Mouse (Mus musculus) intestine, embryonic 15.5 days (tissue): ENCODE measurements at regions not wholly inside any gene's neighbourhood (a gene's known extent, or its start where the extent isn't known, plus 50 kb on each side); places are given as distances from the start of the nearest gene placed in this dataset.

ENCODE experiments used
- ATAC-seq: fragments of 200-750 bp; cut with Nextera tagmentation; 2 replicates; pipeline ENCODE4 v1.8.0; 2017; ENCODE audit warnings: moderate TSS enrichment, moderate library complexity
- H3K27ac ChIP-seq: fragments of 300-500 bp; sonication (generic); 2 replicates; pipeline ENCODE4 v1.5.1; 2015; ENCODE audit warnings: mild to moderate bottlenecking, inconsistent platforms
- H3K27me3 ChIP-seq: fragments of 300-500 bp; sonication (generic); replicated peaks from 2 replicates; pipeline ENCODE4 v1.6.1; 2015; ENCODE audit warnings: inconsistent platforms
- H3K36me3 ChIP-seq: fragments of 300-500 bp; sonication (generic); 2 replicates; pipeline ENCODE4 v1.6.1; 2015; ENCODE audit warnings: inconsistent platforms
- H3K4me1 ChIP-seq: fragments of 300-500 bp; sonication (generic); replicated peaks from 2 replicates; pipeline ENCODE4 v1.6.1; 2015; ENCODE audit warnings: inconsistent platforms
- H3K4me2 ChIP-seq: fragments of 300-500 bp; sonication (generic); replicated peaks from 2 replicates; pipeline ENCODE4 v1.6.1; 2015; ENCODE audit warnings: mild to moderate bottlenecking, inconsistent platforms
- H3K4me3 ChIP-seq: fragments of 300-500 bp; sonication (generic); replicated peaks from 2 replicates; pipeline ENCODE4 v1.5.1; 2015; ENCODE audit warnings: inconsistent platforms
- H3K9ac ChIP-seq: fragments of 300-500 bp; sonication (generic); 2 replicates; pipeline ENCODE4 v1.6.1; 2015; ENCODE audit warnings: inconsistent platforms
- H3K9me3 ChIP-seq: fragments of 300-500 bp; sonication (generic); 2 replicates; pipeline ENCODE4 v1.6.1; 2016; ENCODE audit warnings: inconsistent platforms
- WGBS: fragments of 180-500 bp; shearing (Covaris S2); methylation state at CpG from one replicate; pipeline ENCODE4 v1.1.7; 2015; 5-methylcytosine and 5-hydroxymethylcytosine counted together

DNA sequence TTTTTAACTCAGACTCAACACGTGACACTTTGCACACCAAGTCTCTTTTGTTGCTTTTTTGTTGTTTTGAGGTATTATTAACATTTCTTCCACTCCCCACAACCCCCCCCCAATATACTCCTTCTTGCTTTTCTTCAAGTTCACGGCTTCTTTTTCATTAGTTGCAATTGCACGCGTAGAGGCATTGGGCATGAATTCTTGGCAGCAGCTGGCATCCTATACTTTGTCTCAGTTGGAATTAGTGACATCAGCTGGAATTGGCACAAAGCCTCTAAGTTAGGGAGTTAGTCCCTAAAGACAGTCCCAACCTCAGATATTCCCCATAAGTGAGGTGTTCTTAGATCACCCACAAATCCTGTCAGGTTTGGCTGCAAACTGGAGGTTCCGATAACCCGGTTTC is 183.4 kb upstream of the Pgrmc2 start:
- WGBS, result 92% methylated on average over 6 of the region's 6 CpGs
- Histone ChIP-seq H3K27ac (no peak overlapping the region), H3K4me3 (no peak overlapping the region), H3K27me3 (no peaks in the 10 kb centered on the region), H3K9ac (no peak overlapping the region), H3K9me3 (no peaks in the 10 kb centered on the region), H3K4me1 (no peaks in the 10 kb centered on the region), H3K36me3 (no peaks in the 10 kb centered on the region), H3K4me2 (no peak overlapping the region)
- no peak for ATAC-seq

DNA sequence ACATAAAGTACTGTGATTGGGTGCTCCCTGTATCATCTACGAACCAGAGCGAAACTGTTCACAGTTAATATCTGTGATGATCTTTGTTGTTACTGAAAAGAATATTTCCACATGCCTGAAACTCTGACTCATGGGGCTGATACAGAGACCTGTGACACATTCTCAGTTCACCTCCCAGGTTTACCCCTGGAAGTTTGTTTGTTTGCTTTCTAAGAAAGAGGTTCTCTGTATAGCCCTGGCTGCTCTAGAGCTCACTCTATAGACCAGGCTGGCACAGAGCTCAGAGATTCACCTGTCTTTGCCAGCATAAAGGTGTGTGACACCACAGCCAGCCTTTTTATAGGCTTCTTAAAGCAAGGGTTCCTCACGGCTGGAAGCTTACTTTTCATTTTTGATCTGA is 182.6 kb upstream of the Pgrmc2 start:
- Histone ChIP-seq H3K36me3 (no peaks in the 10 kb centered on the region), H3K27ac (no peak overlapping the region), H3K9ac (no peak overlapping the region), H3K4me3 (no peak overlapping the region), H3K9me3 (no peaks in the 10 kb centered on the region), H3K27me3 (no peaks in the 10 kb centered on the region), H3K4me2 (no peak overlapping the region), H3K4me1 (no peaks in the 10 kb centered on the region)
- 93% methylated on average over 3 of the region's 3 CpGs for WGBS
- no peak for ATAC-seq

DNA sequence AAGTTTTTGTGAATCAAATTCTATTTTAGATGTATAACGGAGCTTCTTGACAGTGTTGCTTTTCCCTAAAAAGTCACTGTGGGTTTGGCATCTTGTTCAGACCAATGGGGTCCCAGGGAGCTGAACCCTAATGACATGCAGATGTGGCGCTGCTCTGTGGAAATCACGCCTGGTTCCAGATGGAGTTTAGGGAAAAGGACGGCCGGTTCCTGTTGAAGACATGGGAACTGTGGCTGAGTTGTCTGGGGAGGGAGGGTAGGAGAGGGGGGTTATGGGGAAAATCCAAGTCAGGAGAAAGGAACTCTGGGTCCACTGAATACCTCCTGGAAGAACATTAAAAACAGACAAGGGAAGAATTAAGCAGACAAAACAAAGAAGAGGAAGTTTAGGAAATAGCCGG is 175.4 kb upstream of the Pgrmc2 start:
- no peaks in the 10 kb centered on the region for H3K27me3 ChIP-seq
- no peaks in the 10 kb centered on the region for H3K4me1 ChIP-seq
- ATAC-seq, result no peak
- H3K4me2 ChIP-seq, result no peak overlapping the region
- H3K36me3 ChIP-seq, result no peaks in the 10 kb centered on the region
- no peak overlapping the region for H3K9ac ChIP-seq
- 62% methylated on average over 6 of the region's 6 CpGs for WGBS
- H3K9me3 ChIP-seq, result no peaks in the 10 kb centered on the region
- no peak overlapping the region for H3K27ac ChIP-seq
- no peak overlapping the region for H3K4me3 ChIP-seq

DNA sequence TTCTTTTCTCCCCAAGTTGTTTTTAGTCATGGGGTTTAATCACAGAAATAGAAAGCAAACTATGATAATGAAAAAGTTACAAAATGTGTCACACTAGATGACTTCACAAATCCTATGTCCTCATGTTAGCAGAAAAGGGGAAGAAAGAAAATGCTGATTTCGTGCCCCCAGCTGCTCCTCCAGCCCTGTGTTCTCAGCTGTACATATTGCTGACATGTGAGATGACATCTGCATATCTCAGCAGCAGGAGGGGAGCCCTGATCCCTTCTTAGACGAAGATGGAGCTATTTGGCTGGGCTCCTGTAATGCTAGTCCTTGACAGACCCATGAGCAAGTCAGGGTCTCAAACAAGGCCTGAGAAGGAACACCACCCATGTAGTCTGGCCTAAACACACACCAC is 162.1 kb upstream of the Pgrmc2 start:
- Histone ChIP-seq H3K9me3 (no peaks in the 10 kb centered on the region), H3K9ac (no peak overlapping the region), H3K4me1 (no peaks in the 10 kb centered on the region), H3K36me3 (no peaks in the 10 kb centered on the region), H3K4me2 (no peak overlapping the region), H3K27ac (no peak overlapping the region), H3K27me3 (no peaks in the 10 kb centered on the region), H3K4me3 (no peak overlapping the region)
- WGBS, result 61% methylated on average over 2 of the region's 2 CpGs
- no peak for ATAC-seq

DNA sequence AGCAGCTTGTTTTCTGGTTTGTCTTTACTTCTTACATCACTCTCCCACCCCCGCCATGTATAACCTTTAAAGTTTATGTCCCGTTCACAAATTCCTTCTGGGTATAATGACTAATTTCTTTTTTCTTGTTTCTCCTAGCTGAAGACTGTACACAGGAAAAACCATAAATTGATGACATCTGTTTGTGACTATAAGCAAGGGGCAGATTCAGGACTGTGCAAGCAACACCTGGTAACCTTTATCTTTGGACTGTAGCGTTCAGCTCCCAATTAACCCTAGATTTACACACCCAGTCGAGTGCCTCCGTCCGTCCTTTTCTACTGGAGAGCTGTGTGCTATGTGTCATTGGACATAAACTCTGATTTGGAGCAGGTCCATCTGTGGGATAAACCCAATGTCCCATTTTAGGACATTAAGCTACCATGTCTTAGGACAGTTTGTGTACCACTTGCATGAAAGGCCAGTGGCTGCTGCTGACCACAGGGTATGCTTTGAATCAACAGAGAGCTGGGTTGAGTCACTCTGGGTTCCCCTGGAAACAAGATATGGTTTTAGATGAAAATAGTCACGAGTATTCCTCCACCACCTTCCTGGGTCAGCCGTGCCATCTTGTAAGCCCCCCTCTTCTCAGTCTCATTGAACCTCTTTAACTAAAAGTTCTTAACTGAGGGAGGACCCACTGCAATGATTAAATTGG is 159.2 kb upstream of the Pgrmc2 start:
- no peaks in the 10 kb centered on the region for H3K36me3 ChIP-seq
- no peak for ATAC-seq
- WGBS, result 74% methylated on average over 8 of the region's 8 CpGs

DNA sequence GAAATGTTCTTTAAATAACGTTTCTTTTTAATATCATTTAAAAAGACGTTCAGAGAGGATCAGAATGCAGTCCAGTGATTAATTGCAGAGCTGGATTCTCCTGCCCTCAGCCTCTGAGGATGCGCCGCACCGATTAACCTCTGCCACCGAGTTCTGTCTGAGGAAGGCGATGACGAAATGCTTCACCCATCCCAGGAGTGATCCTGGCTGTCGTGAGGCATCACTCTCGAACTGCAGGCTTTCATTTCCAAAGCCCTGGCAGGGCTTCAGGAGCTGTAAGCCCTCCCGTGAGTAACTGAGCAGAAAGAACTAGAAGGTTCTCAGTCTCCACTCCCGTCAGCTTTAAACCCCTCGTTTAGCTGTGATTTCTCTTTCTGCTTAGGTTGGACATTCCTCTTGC is 157.0 kb upstream of the Pgrmc2 start:
- Histone ChIP-seq H3K4me3 (no peak overlapping the region), H3K27ac (no peak overlapping the region), H3K9ac (no peak overlapping the region), H3K4me1 (no peaks in the 10 kb centered on the region), H3K9me3 (no peaks in the 10 kb centered on the region), H3K4me2 (no peak overlapping the region), H3K36me3 (no peaks in the 10 kb centered on the region), H3K27me3 (no peaks in the 10 kb centered on the region)
- WGBS, result 66% methylated on average over 13 of the region's 13 CpGs
- no peak for ATAC-seq

More for the DNA sequence above, 159.2 kb upstream of the Pgrmc2 start:
- no peak overlapping the region for H3K4me3 ChIP-seq
- H3K27me3 ChIP-seq, result no peaks in the 10 kb centered on the region
- H3K4me1 ChIP-seq, result no peaks in the 10 kb centered on the region
- H3K9me3 ChIP-seq, result no peaks in the 10 kb centered on the region
- no peak overlapping the region for H3K9ac ChIP-seq
- no peak overlapping the region for H3K27ac ChIP-seq
- no peak overlapping the region for H3K4me2 ChIP-seq

DNA sequence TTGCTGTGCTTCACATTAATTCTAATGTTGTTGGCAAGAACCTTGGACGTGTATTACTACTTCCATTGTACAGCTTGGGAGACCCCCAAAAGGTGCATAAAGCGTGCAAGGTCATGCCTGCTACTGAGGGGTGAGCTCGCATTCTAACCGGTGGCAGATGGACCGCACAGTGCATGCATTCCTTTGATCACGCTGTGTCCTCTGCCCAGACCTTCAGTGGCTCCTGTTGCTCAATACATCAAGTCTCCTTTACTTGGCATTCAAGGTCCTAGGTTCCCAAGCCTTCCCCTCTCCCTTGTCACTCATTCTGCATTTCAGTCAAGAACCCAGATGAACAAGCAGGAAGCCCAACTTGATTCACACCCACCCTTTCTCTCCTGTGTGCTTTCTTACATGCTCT is 156.4 kb upstream of the Pgrmc2 start:
- no peaks in the 10 kb centered on the region for H3K4me1 ChIP-seq
- no peaks in the 10 kb centered on the region for H3K36me3 ChIP-seq
- no peak for ATAC-seq
- no peaks in the 10 kb centered on the region for H3K9me3 ChIP-seq
- H3K27ac ChIP-seq, result no peak overlapping the region
- no peak overlapping the region for H3K4me3 ChIP-seq
- 89% methylated on average over 6 of the region's 6 CpGs for WGBS
- H3K9ac ChIP-seq, result no peak overlapping the region
- no peaks in the 10 kb centered on the region for H3K27me3 ChIP-seq
- no peak overlapping the region for H3K4me2 ChIP-seq

DNA sequence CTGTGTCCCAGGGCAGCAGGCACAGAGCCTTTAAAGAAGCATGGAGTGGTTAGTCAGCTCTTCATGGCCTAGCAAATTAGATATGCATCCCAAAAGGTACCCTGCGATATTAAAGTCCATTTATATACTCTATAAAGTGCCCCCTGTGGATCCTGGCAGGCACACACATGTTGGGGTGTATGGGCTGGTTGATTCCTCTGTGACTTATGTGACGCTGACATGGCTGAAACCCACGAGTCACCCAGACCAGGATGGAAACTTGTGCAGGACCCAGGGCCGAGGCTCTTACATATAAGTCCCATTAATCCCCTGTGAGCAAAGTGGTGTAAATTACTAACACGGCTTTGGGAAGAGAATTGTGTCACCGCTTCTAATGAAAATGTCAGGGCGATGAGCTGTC is 155.2 kb upstream of the Pgrmc2 start:
- no peak for ATAC-seq
- H3K36me3 ChIP-seq, result no peaks in the 10 kb centered on the region
- H3K4me1 ChIP-seq, result no peaks in the 10 kb centered on the region
- H3K9ac ChIP-seq, result no peak overlapping the region
- no peak overlapping the region for H3K27ac ChIP-seq
- H3K27me3 ChIP-seq, result no peaks in the 10 kb centered on the region
- no peaks in the 10 kb centered on the region for H3K9me3 ChIP-seq
- no peak overlapping the region for H3K4me3 ChIP-seq
- WGBS, result 85% methylated on average over 7 of the region's 7 CpGs
- no peak overlapping the region for H3K4me2 ChIP-seq

DNA sequence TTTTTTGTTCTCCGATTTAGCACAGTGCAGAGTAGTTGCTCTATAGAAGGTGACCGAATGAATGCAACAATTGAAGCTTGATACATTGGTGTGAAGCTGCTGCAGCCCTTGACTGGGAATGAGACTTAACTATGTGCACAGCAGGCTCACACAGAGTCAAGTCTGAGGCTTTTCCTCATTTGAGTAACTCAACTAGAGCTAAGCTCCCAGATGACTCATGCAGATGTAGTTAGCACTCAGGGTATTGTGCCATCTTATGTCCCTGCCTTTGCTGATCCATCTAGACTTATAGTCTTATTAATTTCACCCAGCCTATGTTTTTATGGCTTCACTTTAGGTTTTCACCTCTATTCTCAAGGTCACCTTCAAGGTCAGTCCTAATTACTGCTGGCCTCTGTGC is 152.8 kb upstream of the Pgrmc2 start:
- WGBS, result 92% methylated on average over 2 of the region's 2 CpGs
- Histone ChIP-seq H3K9me3 (no peaks in the 10 kb centered on the region), H3K4me1 (no peaks in the 10 kb centered on the region), H3K9ac (no peak overlapping the region), H3K36me3 (no peaks in the 10 kb centered on the region), H3K27ac (no peak overlapping the region), H3K4me3 (no peak overlapping the region), H3K4me2 (no peak overlapping the region), H3K27me3 (no peaks in the 10 kb centered on the region)
- ATAC-seq, result no peak

DNA sequence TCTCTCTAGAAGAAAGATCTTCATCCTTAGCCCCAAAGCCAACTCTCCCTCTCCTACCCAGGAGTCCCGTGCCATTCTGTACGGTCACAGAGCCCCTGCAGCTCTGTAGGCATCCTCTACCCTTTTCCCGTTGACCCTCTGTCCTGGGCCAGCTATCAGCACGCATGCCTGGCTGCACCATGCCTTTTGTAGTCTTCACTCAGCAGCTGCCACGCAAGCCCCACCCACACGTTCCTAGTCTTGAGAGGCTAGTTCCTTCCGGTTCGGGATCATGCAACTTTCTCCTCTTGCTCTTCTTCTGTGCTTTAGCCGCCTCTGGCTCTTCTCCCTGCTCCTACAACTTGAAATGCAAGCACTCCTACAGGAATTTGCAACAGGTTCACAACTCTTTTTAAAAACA is 152.1 kb upstream of the Pgrmc2 start:
- Histone ChIP-seq H3K4me1 (no peaks in the 10 kb centered on the region), H3K9ac (no peak overlapping the region), H3K4me3 (no peak overlapping the region), H3K27me3 (no peaks in the 10 kb centered on the region), H3K4me2 (no peak overlapping the region; the same call in 1 of the 2 replicates), H3K9me3 (no peaks in the 10 kb centered on the region), H3K36me3 (no peaks in the 10 kb centered on the region), H3K27ac (no peak overlapping the region)
- 50% methylated on average over 9 of the region's 9 CpGs for WGBS
- ATAC-seq, result 0 out of 2 replicates have a peak, but pooled peaks have one; percentile 28

DNA sequence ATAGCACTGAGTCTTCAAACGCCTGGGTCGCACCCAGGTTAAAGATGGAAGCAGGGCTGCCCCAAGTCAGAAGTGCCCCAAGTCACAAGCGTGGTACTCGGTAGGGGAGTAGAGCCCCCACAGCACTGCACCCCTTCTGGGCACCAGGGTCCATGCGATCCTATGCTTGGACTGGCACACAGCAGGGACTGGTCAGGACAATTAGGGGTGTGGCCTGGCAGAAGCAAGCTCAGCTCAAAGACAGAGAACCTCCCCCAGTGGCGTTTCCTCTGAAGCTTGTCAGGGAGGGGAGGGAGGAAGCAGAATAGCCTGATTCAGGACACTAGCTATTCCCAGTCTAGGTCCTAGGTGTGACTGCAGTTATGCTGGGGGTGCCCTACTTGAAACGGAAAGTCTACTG is 151.3 kb upstream of the Pgrmc2 start:
- Histone ChIP-seq H3K4me1 (no peaks in the 10 kb centered on the region), H3K9ac (no peak overlapping the region), H3K4me2 (no peak overlapping the region), H3K4me3 (no peak overlapping the region), H3K27me3 (no peaks in the 10 kb centered on the region), H3K27ac (no peak overlapping the region), H3K36me3 (no peaks in the 10 kb centered on the region), H3K9me3 (no peaks in the 10 kb centered on the region)
- no peak for ATAC-seq
- WGBS, result 76% methylated on average over 7 of the region's 7 CpGs

DNA sequence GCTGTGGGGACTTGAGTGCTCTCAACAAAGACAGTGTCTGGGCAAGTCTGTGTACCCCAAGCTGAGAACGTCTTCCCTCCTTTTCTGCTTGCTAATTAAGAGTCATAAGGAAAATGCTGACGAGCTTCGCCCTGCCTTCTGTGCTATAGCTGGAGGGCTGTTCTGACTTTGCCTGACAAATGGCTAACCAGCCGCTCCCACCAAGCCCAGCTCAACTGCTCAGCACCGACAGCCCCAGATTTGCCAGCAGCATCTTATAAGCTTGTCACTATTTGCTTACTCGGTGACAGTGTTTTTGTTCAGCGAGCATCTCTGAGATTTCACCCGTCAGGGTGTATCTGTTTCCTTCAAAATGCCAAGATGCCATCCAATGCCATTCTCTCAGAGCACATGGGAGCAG is 150.6 kb upstream of the Pgrmc2 start:
- no peak for ATAC-seq
- H3K9me3 ChIP-seq, result no peaks in the 10 kb centered on the region
- no peak overlapping the region for H3K4me3 ChIP-seq
- H3K27me3 ChIP-seq, result no peaks in the 10 kb centered on the region
- no peak overlapping the region for H3K9ac ChIP-seq
- H3K4me1 ChIP-seq, result no peaks in the 10 kb centered on the region
- no peak overlapping the region for H3K27ac ChIP-seq
- H3K4me2 ChIP-seq, result no peak overlapping the region
- WGBS, result 81% methylated on average over 8 of the region's 8 CpGs
- no peaks in the 10 kb centered on the region for H3K36me3 ChIP-seq

DNA sequence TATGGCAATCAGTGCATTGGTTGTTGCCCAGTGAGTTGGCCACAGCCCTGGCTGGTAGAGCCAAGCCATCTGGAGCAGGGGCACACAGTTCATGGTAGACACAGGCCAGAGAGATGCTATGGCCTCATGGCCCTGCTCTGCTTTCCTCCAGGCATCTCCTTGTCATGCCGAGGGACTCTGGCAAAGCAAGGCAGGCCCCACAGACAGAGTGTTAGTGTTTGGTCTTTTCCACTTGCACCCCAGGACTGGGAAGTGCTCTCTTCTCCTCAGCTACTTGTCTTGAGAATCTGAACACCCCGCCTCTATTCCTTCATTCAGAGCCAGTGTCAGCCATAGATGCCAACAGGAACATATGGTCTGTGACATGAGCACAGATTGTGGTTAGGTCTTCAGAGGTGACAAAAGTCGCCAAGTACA is 148.1 kb upstream of the Pgrmc2 start:
- WGBS, result 86% methylated on average over 3 of the region's 3 CpGs
- H3K9ac ChIP-seq, result no peak overlapping the region

More for the DNA sequence above, 148.1 kb upstream of the Pgrmc2 start:
- Histone ChIP-seq H3K4me2 (no peak overlapping the region), H3K27ac (no peak overlapping the region), H3K9me3 (no peaks in the 10 kb centered on the region), H3K4me1 (no peaks in the 10 kb centered on the region), H3K27me3 (no peaks in the 10 kb centered on the region), H3K4me3 (no peak overlapping the region), H3K36me3 (no peaks in the 10 kb centered on the region)
- no peak for ATAC-seq
